Mouse (Mus musculus): ENCODE measurements around the gene Fkbp2.

Gene Fkbp2

DNA sequence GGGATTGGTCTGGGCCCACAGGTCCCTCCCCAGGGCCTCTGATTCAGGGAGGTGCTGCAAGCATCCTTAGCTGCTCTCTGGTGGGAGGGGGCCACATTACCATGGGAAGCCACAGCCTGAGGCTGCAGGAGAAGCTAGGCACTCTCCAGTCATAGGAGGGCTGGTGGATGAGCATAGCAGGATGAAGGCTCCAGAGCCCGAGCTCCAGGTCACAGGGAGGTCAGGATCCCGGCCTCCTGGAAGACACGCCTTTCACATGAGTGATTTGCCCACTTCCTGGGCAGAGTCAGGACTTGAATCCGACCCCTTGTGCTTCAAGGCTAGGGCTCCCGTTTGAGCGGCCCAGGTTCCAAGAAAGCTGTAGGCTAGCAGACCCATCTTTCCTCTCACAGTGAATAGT lies 8.7 kb downstream of the Fkbp2 start:
- DNase-seq (ENCODE audit: extremely low read depth, low read depth), result no peak

- no peak for DNase-seq (ENCODE audit: extremely low read depth, low read depth)
Measured at GRCm38 (mm10) chr19:6970460-6971085, 9.7 kb downstream of the Fkbp2 start.

- DNase-seq (ENCODE audit: extremely low read depth, low read depth), result no peak
Measured at GRCm38 (mm10) chr19:6969665-6970381, 10.5 kb downstream of the Fkbp2 start.

- no peak for DNase-seq (ENCODE audit: extremely low read depth, low read depth)
Measured at GRCm38 (mm10) chr19:6969291-6969664, 11.0 kb downstream of the Fkbp2 start.

DNA sequence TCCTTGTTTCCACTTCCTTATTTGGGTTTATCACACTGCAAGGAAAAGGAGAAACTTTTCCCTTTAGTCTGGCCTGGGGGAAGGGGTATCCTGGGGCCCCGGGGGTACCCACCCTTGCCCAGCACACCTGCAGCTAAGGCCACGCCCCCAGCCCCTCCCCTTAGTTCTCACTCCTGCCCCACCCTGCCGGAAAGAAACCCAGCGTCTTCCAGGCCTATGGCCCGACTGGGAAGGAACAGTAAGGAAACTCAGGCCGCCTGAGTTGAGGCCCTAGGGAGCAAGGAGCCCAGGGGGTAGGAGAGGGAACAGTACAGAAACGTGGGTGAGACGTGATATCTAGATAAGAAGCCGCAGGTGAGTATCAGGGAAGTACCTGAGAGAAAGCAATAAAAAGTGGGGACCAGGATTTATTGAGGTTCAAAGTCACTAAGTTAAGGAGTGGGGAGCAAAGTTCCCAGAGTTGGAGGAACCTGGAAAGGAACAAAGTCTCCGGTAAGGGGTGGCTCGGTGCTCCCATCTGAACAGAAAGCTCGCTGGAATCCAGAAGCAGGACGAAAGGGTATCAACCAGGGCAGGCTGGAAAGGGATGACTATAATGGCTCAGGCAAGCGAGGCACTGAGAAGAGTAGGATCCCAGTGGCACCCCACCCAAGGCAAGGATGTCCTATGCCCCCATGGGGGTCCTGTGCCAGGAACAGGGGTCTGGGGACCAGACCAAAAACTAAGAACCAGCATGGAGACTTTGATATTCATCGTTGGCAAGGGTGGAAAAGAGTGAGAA lies 11.6 kb downstream of the Fkbp2 start:
- DNase-seq (ENCODE audit: extremely low read depth, low read depth), result no peak

DNA sequence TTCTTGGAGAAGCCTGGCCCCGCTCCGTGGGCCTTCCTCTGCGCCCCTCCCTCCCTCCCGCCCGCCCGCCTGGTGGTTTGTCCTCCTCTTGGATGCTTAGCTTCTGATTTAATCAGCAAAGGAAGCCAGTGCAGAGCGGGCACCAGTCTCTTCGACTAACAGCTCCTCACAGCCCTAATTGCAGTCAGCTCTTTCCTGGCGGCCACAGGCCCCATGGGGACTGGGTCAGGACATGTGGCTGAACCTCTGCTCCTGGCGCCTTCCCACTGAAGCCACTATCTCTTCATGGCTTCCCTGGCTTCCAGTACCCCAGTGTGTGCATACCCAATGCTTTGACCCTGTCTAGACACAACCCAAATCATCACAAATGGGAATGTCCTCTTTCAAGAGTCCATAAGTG lies 23.8 kb downstream of the Fkbp2 start:
- no peak for DNase-seq (ENCODE audit: extremely low read depth, low read depth)

- no peak for DNase-seq (ENCODE audit: extremely low read depth, low read depth)
Measured at GRCm38 (mm10) chr19:6955424-6955823, 24.9 kb downstream of the Fkbp2 start.

DNA sequence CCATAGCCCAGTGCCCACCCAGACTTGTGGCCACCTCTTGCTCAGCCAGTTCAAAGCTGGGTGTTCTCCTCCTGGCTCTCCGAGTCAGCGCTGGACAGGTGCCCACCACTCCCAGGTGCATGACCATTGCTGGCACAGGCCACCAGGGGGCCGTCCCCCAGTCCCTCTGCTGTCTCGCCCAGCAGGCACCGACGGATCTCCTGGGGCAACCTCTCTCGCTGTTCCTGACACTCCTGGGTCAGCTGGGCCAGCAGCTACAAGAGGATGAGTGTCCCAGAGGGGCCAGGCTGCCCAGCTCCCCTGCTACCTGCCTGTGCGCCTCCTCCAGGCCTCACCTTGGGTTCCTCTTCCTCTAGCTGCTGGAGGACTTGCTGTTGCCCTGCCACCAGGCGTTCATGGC lies 26.3 kb downstream of the Fkbp2 start:
- DNase-seq (ENCODE audit: extremely low read depth, low read depth), result no peak

DNA sequence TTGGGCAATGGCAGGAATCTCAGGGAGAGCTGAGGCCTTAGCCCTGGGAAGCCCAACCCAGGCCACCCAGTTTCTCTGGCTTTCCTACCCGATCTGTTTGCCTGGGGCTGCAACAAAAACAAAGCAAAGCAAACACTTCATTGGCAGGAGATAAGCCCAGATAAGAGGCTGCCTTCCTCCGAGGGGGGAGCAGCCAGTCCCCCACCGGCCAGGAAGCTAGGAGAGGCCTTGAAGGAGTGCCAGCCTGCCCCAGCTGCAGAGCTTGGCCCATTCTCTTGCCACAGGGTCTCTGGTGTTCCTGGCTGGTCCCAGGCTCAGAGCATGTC lies 27.6 kb downstream of the Fkbp2 start:
- no peak for DNase-seq (ENCODE audit: extremely low read depth, low read depth)

DNA sequence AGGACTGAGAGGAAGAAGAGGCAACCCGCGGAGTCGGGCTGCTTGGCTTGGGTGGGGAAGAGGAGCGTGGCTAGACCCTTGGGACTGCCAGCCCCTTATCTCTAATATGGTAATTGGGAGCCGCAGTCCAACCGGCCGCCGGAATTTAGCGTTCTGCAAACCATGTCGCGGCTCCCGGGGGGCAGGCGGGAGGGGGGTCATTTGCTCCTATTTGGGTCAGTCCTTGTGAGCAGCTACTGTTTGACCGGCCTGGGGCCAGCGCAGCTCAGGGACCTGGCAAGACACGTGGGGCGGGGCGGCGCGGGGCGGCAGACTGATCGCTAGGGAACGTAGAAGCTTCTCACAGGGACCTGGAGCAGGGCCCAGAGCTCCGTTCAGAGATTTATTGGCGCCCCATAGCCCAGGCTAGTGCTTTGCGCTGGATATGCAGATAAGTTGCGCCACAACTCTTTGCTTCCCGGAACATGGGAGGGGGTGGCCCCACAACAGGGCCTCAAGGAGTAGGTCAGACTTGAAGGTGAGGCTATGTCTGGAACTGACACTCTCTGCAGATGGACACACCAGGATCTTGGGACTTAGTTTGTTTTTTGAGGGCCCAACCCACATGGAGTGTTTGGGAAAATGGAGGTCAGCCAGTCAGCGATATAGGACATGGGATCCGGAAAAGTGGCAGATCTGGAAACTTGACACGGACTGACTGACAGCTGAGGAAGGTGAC lies 28.1 kb downstream of the Fkbp2 start:
- no peak for DNase-seq (ENCODE audit: extremely low read depth, low read depth)

DNA sequence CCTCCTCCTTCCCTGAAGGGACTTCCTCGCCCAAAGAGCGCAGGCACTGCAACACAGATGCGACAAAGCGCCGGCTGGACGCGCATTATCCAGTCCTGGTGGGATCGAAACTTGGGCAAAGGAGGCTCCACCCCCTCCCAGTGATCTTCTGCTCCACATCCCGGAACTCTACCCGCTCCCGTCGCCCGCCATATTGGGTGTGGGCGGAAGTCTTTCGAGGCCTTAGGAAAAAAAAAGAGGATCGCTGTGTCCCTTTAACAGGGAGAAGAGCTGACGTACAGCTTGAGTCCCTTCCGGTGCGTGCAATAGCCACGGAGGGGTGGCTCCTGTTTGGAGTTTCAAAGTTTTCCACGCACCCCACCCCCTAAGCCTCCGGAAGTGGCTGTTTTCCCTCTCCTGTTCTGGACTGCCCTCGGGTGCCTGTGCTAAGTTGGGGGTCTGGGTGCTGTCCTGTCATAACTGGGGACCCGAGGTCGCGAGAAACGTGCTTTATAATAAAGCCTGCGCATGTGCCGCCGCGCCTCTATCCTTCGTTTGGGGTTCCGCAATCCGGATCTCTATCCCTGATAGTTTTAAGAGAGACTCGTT lies 28.8 kb downstream of the Fkbp2 start:
- DNase-seq (ENCODE audit: extremely low read depth, low read depth), result peak; percentile 86

DNA sequence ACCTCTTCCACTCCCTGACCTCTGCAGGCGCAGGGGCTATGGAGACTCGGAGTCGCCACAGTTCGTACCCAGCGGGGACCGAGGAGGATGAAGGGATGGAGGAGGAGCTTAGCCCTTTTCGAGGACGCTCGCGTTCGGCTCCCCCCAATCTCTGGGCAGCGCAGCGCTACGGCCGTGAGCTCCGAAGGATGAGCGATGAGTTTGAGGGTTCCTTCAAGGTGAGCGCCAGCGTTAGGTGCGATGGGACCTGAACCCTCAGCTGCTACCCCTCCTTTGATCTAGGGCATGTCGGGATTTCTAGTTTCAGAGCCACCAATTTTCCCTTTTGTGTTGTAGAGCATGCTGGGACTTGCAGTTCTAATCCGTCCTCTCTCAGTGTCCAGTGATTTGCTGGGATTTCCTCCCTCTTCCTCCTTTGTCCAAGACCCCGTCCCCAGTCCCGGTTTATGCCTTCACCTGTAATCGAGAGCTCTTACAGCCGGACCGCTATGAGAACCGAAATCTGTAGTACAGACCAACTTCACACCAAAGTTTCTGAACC lies 29.6 kb downstream of the Fkbp2 start:
- no peak for DNase-seq (ENCODE audit: extremely low read depth, low read depth)

DNA sequence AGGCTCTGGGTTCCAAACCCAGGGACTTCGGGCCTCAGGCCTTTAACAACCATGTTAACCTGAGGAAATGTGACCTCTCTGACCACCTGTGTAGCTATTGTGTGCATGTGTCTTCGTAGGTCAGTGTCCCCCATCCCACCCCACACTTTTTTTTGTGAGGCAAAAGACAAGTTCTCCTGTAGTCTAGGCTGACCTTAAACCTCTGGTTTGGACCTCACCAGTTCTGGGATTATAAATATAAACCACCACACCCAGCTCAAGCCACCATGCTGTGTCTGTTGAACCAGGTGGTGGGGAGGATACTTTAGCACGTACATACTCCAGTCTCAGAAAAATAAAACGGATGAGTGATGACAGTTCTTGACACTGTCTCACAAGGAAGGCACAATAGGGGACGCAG lies 30.4 kb downstream of the Fkbp2 start:
- no peak for DNase-seq (ENCODE audit: extremely low read depth, low read depth)

DNA sequence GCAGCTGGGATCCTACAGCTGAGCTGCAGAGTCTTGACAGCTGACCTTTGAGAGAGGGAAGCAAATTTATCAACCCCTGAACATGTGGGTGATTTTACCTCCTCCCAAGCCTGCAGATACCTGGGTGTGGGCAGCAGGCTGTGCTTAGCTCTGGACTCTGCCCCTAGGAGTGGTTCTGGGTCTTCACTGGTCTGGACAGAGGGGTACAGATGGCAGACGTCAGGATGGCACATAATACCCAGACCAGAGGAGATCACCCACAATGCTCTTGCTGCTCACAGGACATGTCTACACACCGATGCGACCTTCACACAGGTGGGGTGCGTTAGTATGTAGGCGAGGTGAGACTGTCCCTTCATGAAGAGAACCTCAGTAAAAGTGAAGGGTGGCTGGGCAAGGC lies 30.8 kb downstream of the Fkbp2 start:
- DNase-seq (ENCODE audit: extremely low read depth, low read depth), result no peak

DNA sequence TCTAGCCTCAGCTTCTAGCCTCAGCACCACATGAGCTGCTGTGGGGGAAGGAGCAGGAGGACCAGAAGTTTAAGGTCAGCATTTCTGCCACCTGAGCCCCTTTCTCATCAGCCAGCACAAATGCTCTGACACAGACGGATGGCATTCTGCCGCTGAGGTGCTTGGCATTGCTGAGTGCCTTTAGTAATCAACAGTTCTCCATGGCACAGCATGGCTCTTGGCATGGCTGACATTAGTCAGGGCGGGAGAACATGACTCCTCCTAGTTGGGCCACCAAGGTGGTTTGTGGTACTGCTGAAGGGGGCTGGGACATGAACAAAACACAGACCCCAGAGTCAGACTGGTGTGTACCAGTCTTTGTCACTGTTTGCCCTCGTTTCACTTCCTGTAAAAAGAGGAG lies 32.1 kb downstream of the Fkbp2 start:
- no peak for DNase-seq (ENCODE audit: extremely low read depth, low read depth)

- DNase-seq (ENCODE audit: extremely low read depth, low read depth), result no peak
Measured at GRCm38 (mm10) chr19:6947742-6948141, 32.6 kb downstream of the Fkbp2 start.

DNA sequence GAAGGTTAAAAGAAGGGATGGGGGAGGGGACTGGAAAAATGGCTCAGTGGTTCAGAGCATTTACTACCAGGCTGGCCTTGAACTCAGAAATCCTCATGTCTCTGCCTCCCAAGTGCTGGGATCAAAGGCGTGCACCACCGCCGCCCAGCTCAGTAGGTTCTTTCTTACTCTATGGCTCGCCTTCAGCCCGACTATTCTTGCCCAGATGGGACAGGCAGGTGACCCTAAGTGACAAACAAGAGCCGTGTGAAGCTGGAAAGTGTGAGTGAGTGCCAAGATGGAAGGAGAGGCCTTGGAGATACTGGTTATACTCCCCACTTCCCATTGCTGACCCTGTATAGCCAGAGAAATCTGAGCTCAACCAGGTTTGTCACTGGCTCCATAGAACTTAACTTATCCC lies 36.6 kb downstream of the Fkbp2 start:
- DNase-seq (ENCODE audit: extremely low read depth, low read depth), result no peak

- DNase-seq (ENCODE audit: extremely low read depth, low read depth), result no peak
Measured at GRCm38 (mm10) chr19:6942764-6943163, 37.5 kb downstream of the Fkbp2 start.

DNA sequence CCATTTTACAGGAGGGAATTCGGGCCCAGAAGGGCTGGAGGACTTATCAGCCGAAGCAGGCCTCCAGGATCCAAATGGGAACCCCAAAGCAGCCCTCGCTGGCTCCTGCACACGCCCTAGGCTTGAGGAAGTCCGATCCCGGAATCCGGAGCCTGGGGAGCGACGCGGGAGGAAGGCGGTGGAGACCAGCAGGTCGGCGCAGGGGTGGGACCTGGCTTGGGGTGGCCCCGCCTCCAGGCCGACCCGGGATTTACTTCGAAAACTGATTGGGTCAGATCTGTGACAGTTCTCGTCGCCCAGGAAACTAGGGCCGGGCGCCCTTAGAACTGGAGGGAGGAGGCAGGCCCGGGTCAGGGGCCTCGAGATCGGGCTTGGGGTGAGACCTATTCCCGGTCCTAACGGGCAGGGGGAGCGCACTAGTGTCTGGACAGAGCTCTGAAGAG lies 38.0 kb downstream of the Fkbp2 start, which contains the start of gene Gpr137:
TSS of gene Gpr137 (minus strand) at position 232 of the 443 bp plus-strand sequence.
- peak; percentile 84 for DNase-seq (ENCODE audit: extremely low read depth, low read depth)

GRCm38 (mm10) chr19:6941372-6942248 lies 38.7 kb downstream of the Fkbp2 start, which contains the start of gene Bad:
TSS of gene Bad (plus strand) at chr19:6941861.
- no peak for DNase-seq (ENCODE audit: extremely low read depth, low read depth)
